Mouse (Mus musculus) forebrain, embryonic 11.5 days (tissue): ENCODE measurements at regions not wholly inside any gene's neighbourhood (a gene's known extent, or its start where the extent isn't known, plus 50 kb on each side); places are given as distances from the start of the nearest gene placed in this dataset.
A peak's percentile ranks its signal among the peaks of the same experiment; 100 is the strongest.

Experiments
- ATAC-seq: fragments of 200-750 bp; cut with Nextera tagmentation; replicated peaks from 2 replicates; pipeline ENCODE4 v1.8.0; 2017; ENCODE audit warnings: moderate TSS enrichment; ENCODE audit not compliant: low FRiP score
- DNase-seq: peaks from one replicate; pipeline ENCODE4 v3.0.0-alpha.2; 2017; ENCODE audit warnings: low spot score
- H3K27ac ChIP-seq: fragments of 300-500 bp; sonication (generic); 2 replicates; pipeline ENCODE4 v1.5.1; 2014; ENCODE audit warnings: low read depth, low read length
- H3K27me3 ChIP-seq: fragments of 300-500 bp; sonication (generic); 2 replicates; pipeline ENCODE4 v1.6.1; 2014; ENCODE audit warnings: mild to moderate bottlenecking, low read length, mixed read lengths; ENCODE audit not compliant: control insufficient read depth, insufficient read depth
- H3K36me3 ChIP-seq: fragments of 300-500 bp; sonication (generic); 2 replicates; pipeline ENCODE4 v1.6.1; 2014; ENCODE audit warnings: mild to moderate bottlenecking, low read length, moderate library complexity, mixed read lengths; ENCODE audit not compliant: control insufficient read depth, insufficient read depth
- H3K4me1 ChIP-seq: fragments of 300-500 bp; sonication (generic); replicated peaks from 2 replicates; pipeline ENCODE4 v1.6.1; 2014; ENCODE audit warnings: low read length, mixed read lengths; ENCODE audit not compliant: control insufficient read depth, insufficient read depth
- H3K4me2 ChIP-seq: fragments of 300-500 bp; sonication (generic); 2 replicates; pipeline ENCODE4 v1.6.1; 2014; ENCODE audit warnings: low read depth, mild to moderate bottlenecking, low read length, moderate library complexity, mixed read lengths; ENCODE audit not compliant: severe bottlenecking
- H3K4me3 ChIP-seq: fragments of 300-500 bp; sonication (generic); 2 replicates; pipeline ENCODE4 v1.5.1; 2014; ENCODE audit warnings: low read depth, low read length
- H3K9ac ChIP-seq: fragments of 300-500 bp; sonication (generic); 2 replicates; pipeline ENCODE4 v1.6.1; 2014; ENCODE audit warnings: low read length
- H3K9me3 ChIP-seq: fragments of 300-500 bp; sonication (generic); 2 replicates; pipeline ENCODE4 v1.6.1; 2016; ENCODE audit warnings: low read length, mixed read lengths; ENCODE audit not compliant: control insufficient read depth
- WGBS: fragments of 180-500 bp; shearing (Covaris S2); extraction: QIAGEN DNeasy Blood & Tissue Kit; methylation state at CpG from one replicate; pipeline ENCODE4 v1.1.7; 2014; 5-methylcytosine and 5-hydroxymethylcytosine counted together

DNA sequence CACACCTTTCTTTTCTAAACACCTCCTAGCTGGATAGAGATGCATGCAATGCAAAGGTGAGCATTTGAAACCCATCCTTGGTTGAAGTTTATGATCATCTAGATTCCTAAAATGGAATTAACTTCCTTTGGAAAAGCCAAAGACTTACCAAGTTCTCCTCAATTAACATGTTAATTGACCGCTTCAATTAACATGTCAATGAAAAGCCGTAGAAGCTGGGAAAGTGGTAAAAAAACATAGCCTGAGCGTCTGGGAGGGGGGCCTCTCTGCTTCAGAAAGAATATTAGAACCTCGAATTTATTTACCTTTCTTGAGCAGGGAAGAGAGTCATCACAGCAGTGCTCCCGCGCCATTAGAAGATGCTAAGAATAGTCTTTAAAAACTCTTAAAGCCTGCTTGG is 338.5 kb downstream of the Sox9 start:
- Histone ChIP-seq H3K9ac (no peak overlapping the region), H3K4me2 (no peak overlapping the region), H3K9me3 (no peaks in the 10 kb centered on the region), H3K4me1 (peaks cover 12% of the 10 kb centered on the region), H3K27me3 (no peaks in the 10 kb centered on the region), H3K27ac (no peak overlapping the region), H3K4me3 (no peak overlapping the region), H3K36me3 (no peaks in the 10 kb centered on the region)
- 28% methylated on average over 6 of the region's 6 CpGs for WGBS
- ATAC-seq (no peak), DNase-seq (no peak)

DNA sequence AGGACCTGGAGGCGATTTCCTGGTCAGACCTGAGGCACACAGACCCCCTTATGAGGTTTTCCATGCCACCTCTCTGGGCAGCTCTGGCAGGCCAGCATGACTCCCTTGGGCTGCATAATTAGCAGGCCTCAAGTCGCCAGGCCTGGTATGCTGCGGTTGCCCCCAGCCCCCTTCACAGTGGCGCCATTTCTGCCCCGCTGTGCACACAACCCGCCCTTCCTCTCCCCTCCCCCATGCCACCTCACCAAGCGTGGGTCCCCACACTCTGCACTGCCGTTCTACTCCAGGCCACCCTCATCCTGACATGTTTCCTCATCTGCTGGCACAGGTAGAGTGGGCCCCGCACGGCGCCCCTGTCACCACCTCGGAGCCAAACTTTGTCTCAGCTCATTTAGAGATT is 339.3 kb downstream of the Sox9 start:
- WGBS, result 35% methylated on average over 12 of the region's 12 CpGs
- H3K27ac ChIP-seq, result no peak overlapping the region

DNA sequence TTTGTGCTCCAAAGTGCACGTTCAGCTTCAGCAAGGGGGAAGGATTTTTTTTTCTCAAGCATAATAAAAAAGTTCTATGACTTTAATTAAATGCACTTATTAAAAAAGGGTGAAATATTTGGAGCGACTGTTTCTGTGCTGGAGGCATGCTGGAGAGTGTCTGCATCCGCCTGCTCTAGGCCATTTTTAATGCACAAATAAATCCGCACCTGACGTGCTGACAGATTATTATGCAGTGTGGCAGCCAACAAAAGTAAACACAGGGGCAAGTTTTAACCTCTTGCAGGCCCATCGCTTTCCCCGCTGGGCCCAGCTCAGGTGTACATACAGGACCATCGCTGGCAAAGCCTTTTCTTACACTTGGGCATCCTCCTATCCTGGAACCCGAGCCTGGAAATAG is 340.1 kb downstream of the Sox9 start:
- Histone ChIP-seq H3K9ac (no peak overlapping the region), H3K27me3 (no peaks in the 10 kb centered on the region), H3K4me3 (no peak overlapping the region), H3K4me1 (peaks cover 12% of the 10 kb centered on the region), H3K9me3 (no peaks in the 10 kb centered on the region), H3K4me2 (no peak overlapping the region), H3K27ac (no peak overlapping the region), H3K36me3 (no peaks in the 10 kb centered on the region)
- DNase-seq, result no peak
- WGBS, result 70% methylated on average over 9 of the region's 9 CpGs
- no peak for ATAC-seq

More for the DNA sequence above, 339.3 kb downstream of the Sox9 start:
- Histone ChIP-seq H3K4me1 (peaks cover 12% of the 10 kb centered on the region), H3K4me3 (no peak overlapping the region), H3K4me2 (no peak overlapping the region), H3K9me3 (no peaks in the 10 kb centered on the region), H3K36me3 (no peaks in the 10 kb centered on the region), H3K9ac (0 out of 2 replicates have a peak overlapping the region, but pooled peaks have one; percentile 13), H3K27me3 (no peaks in the 10 kb centered on the region)
- ATAC-seq, result peak; percentile 56; the same call in 1 of the 2 replicates
- no peak for DNase-seq

DNA sequence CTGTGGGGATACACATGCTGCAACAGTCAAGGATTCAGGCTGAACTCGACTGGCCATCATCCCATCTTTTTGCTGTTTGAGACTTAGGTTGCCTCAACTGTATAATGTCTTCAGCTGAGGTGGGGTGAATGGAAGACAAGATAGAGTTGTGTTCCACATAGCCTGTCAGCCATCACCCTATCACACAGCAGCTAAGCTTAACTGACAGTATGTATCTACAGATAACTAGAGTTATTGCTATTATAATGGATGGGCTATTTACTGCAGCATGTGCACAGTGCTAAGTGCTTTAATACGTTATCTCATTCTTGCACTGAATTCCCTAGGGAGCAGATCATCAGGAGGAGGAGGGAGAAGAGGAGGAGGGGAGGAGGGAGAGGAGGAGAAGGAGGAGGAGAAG is 340.9 kb downstream of the Sox9 start:
- peaks cover 12% of the 10 kb centered on the region for H3K4me1 ChIP-seq
- H3K9me3 ChIP-seq, result no peaks in the 10 kb centered on the region
- no peak for ATAC-seq
- H3K4me2 ChIP-seq, result no peak overlapping the region
- no peak for DNase-seq
- H3K27ac ChIP-seq, result no peak overlapping the region
- H3K4me3 ChIP-seq, result no peak overlapping the region
- no peaks in the 10 kb centered on the region for H3K36me3 ChIP-seq
- H3K27me3 ChIP-seq, result no peaks in the 10 kb centered on the region
- no peak overlapping the region for H3K9ac ChIP-seq
- 80% methylated on average over 2 of the region's 2 CpGs for whole genome bisulfite sequencing

DNA sequence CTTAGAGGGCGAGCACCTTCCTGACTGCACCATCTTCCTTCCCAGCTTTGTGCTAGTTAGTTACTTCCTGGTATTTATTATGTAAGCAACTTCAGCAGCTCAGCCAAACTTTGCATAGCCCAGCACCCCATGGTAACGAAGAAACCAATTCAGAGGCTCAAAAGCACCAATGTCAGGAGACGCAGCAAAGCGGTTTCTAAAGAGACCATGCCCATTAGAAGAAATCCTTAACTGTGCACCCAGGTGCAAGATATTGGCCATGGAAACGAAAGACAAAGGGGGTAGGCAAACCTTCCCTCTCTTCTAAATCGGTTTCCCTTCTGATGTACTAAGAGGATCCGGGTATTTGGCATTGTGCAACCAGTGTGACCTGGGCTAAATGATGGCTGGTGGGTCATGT is 343.8 kb downstream of the Sox9 start:
- Histone ChIP-seq H3K4me1 (peaks cover 10% of the 10 kb centered on the region), H3K36me3 (no peaks in the 10 kb centered on the region; the same call in 1 of the 2 replicates), H3K27ac (no peak overlapping the region), H3K27me3 (no peaks in the 10 kb centered on the region), H3K4me2 (no peak overlapping the region), H3K4me3 (no peak overlapping the region), H3K9ac (no peak overlapping the region), H3K9me3 (no peaks in the 10 kb centered on the region; the same call in 1 of the 2 replicates)
- ATAC-seq (no peak), DNase-seq (no peak)
- WGBS, result 52% methylated on average over 7 of the region's 7 CpGs

DNA sequence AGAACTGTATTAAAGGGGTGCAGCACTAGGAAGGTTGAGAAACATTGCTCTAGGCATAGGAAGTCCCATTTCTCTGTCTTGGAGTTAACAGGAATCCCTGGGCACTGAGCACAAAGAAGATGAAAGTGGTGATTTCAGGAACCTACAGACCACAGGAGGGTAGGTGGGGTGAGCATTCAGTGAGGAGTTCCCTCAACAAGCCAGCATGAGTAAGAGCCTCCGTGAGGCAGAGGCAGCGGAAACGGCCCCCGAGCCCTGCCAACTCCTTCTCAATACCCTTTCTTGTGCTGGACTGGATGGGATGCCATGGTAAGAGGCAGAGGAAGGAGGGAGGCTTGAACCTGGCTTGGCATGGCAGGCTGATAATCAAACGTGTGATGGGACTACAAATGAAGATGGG is 347.2 kb downstream of the Sox9 start:
- Histone ChIP-seq H3K4me2 (no peak overlapping the region), H3K36me3 (no peaks in the 10 kb centered on the region; the same call in 1 of the 2 replicates), H3K4me1 (no peaks in the 10 kb centered on the region), H3K27ac (no peak overlapping the region), H3K9me3 (no peaks in the 10 kb centered on the region; the same call in 1 of the 2 replicates), H3K27me3 (no peaks in the 10 kb centered on the region), H3K4me3 (no peak overlapping the region), H3K9ac (no peak overlapping the region)
- 90% methylated on average over 5 of the region's 5 CpGs for WGBS
- ATAC-seq, result no peak
- DNase-seq, result no peak

DNA sequence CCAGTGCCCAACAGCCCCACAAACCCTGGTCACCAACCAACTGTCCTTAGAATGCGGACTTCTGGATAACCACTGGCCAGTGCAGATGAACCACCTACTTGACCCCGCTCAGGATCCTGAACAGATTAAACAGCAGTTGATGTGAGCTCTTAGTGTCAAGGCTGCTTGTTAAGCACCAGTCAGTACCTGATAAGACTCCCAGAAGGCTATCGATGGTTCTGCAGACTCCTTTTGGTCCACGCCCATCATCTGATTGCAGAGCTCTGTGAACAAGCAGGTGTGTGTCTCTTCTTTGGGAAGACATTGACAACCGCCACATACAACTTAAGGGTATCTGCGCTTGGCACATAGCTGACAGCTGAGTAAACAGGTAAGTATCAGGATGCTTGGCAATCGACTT is 348.0 kb downstream of the Sox9 start:
- no peak for ATAC-seq
- H3K4me3 ChIP-seq, result no peak overlapping the region
- no peak overlapping the region for H3K9ac ChIP-seq
- 94% methylated on average over 7 of the region's 7 CpGs for WGBS
- H3K4me2 ChIP-seq, result no peak overlapping the region
- H3K36me3 ChIP-seq, result no peaks in the 10 kb centered on the region; the same call in 1 of the 2 replicates
- H3K4me1 ChIP-seq, result no peaks in the 10 kb centered on the region
- no peak for DNase-seq
- H3K27me3 ChIP-seq, result no peaks in the 10 kb centered on the region
- H3K9me3 ChIP-seq, result no peaks in the 10 kb centered on the region; the same call in 1 of the 2 replicates
- H3K27ac ChIP-seq, result no peak overlapping the region

DNA sequence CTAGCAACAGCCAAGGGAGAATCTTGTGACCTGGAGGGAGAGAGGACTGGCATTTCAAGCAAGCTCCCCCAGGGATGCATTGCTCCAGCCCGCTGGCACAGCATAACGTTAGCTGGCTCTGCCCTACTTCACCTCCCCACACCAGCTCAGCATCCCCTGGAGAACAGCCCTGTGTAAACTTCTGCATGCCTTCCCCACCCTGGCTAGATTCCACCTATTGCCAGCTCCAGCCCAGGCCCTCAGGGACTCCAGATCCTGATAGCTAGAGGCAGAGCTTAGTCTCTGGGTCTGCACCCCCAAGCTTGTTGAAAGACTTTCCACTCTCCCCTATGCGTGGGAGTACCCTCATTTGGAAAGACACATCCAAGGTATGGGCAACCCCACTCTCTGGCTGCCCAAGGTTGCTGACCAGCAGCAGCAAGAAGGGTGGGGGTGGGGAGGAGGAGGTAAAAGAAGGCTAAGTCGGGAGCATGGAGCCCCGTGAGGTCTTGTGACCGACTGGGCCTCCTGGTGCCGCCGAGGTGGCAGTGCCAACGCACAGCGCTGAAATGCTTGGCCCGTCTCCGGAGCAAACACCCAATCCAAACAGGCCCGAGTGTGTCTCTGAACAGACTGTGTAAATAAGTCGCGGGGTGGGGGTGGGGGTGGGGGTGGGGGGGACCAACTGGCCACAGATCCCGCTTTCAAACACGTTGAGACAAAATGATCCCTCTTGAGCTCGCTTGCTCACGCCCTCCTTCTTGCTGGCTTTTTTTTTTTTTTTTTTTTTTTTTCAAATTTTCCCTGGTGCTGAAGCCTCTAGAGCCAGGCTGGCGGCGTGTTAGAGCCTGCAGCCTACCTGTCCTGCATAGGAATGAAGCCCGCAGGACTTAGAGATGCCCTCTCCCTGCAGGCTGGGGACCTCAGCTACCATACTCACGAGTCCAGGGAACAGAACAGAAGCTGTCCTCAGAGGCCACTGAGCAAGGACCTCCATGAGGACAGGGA is 350.3 kb downstream of the Sox9 start:
- 82% methylated on average over 23 of the region's 23 CpGs for WGBS
- ATAC-seq, result no peak
- Histone ChIP-seq H3K4me1 (no peaks in the 10 kb centered on the region; the same call in 1 of the 2 replicates), H3K27ac (no peak overlapping the region), H3K9ac (no peak overlapping the region), H3K36me3 (no peaks in the 10 kb centered on the region; the same call in 1 of the 2 replicates), H3K9me3 (no peaks in the 10 kb centered on the region; the same call in 1 of the 2 replicates), H3K4me3 (no peak overlapping the region), H3K27me3 (no peaks in the 10 kb centered on the region), H3K4me2 (no peak overlapping the region)
- no peak for DNase-seq
